Mouse (Mus musculus) retina, adult 2 months (tissue): ENCODE measurements around the gene Btbd18.

ENCODE experiments used
- DNase-seq: peaks from one replicate; pipeline ENCODE4 v3.0.0-alpha.2; 2012; ENCODE audit warnings: low read depth, low spot score

Gene Btbd18

GRCm38 (mm10) chr2:84703497-84703896, 44.6 kb downstream of the Btbd18 start:
- peak; percentile 58 for DNase-seq

GRCm38 (mm10) chr2:84704329-84704728, 45.5 kb downstream of the Btbd18 start:
- DNase-seq: no peak

GRCm38 (mm10) chr2:84705295-84705694, 46.4 kb downstream of the Btbd18 start:
- DNase-seq: no peak

- no peak for DNase-seq
Observed at GRCm38 (mm10) chr2:84707523-84707922, 48.6 kb downstream of the Btbd18 start.

GRCm38 (mm10) chr2:84711898-84712297, 53.0 kb downstream of the Btbd18 start:
- DNase-seq: no peak

GRCm38 (mm10) chr2:84714422-84714810, 55.5 kb downstream of the Btbd18 start:
- no peak for DNase-seq

- peak; percentile 97 for DNase-seq
Observed at GRCm38 (mm10) chr2:84714811-84715561, 56.1 kb downstream of the Btbd18 start, which contains the start of gene Zdhhc5. Gene Zdhhc5, minus strand, starts transcription at chr2:84715180.

GRCm38 (mm10) chr2:84715562-84716361, 56.9 kb downstream of the Btbd18 start:
- DNase-seq: peak; percentile 93

- DNase-seq: no peak
Observed at GRCm38 (mm10) chr2:84716423-84717355, 57.8 kb downstream of the Btbd18 start.

- DNase-seq: no peak
Observed at GRCm38 (mm10) chr2:84717357-84717756, 58.5 kb downstream of the Btbd18 start.
